Mouse (Mus musculus): ENCODE measurements around the gene Mmp14. TPM values are rescaled to one million over a fixed set of nuclear protein-coding genes. Genes with fewer than 3 reads are reported as not detected.
A peak's percentile ranks its signal among the peaks of the same experiment; 100 is the strongest.

Mmp14 gene
- polyA plus RNA-seq, 1 experiment from 2014 or later = 115 TPM

DNA sequence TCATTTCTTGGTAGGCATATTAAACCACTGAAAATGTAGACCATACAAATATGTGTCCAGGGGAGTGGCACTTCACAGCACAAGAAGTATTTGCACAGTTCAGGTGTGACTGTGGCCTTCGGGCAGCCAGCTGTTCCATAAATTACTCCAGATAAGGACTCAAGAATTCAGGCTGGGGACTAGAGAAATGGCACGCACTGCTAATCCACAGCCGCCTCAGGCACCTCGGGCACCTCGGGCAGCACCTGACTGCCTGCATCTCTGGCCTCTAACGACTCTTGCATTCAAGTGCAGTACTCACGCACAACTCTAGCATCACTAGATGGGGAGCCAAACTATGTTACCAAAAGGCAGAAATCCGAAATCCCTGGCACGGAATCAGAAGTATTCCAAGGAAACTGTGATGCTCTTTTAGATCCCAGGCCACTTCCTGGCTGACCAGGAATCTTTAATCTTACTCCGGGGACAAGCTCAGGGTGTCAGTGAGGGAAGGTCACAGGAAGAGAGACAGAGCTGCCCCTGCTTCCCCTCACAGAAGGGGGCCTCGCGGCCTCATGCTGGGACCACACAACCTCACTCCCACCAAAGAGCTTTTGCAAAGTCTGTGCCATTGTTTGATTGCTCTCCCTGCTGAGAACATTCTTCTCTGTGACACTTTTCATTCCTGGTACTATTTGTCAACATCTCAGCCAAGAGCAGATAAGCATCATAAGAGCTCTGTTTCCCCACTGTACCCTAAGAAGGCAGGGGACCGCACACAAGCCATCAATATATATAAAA lies 16.0 kb upstream of the Mmp14 start:
- Histone ChIP-seq H3K9ac (ENCODE audit: low read length) (no peak overlapping the region; the same call in 1 of the 2 replicates), H3K36me3 (ENCODE audit: control insufficient read depth, insufficient read depth, low read length) (no peaks in the 10 kb centered on the region), H3K9me3 (ENCODE audit: control insufficient read depth, low read length) (no peaks in the 10 kb centered on the region), H3K27ac (replicated peaks in 1 of 2; ENCODE audit: control insufficient read depth in 1 of 2, insufficient read depth in 1 of 2, low read depth in 2 of 2, low read length in 2 of 2) (no peak overlapping the region), H3K4me1 (ENCODE audit: control insufficient read depth in 2 of 2, insufficient read depth in 2 of 2, low read length in 2 of 2) (peaks cover 21 to 24% of the 10 kb centered on the region in 2 experiments), H3K27me3 (ENCODE audit: control insufficient read depth, insufficient read depth, low read length) (no peaks in the 10 kb centered on the region), H3K4me3 (ENCODE audit: control insufficient read depth in 1 of 2, insufficient read depth in 1 of 2, low read depth in 1 of 2, low read length in 2 of 2) (no peak overlapping the region), H3K4me2 (ENCODE audit: low read length) (no peak overlapping the region)
- ATAC-seq (ENCODE audit: insufficient number of reproducible peaks, insufficient read depth, low FRiP score, low read depth) = no peak
- 20% methylated on average over 13 of the region's 13 CpGs for WGBS

DNA sequence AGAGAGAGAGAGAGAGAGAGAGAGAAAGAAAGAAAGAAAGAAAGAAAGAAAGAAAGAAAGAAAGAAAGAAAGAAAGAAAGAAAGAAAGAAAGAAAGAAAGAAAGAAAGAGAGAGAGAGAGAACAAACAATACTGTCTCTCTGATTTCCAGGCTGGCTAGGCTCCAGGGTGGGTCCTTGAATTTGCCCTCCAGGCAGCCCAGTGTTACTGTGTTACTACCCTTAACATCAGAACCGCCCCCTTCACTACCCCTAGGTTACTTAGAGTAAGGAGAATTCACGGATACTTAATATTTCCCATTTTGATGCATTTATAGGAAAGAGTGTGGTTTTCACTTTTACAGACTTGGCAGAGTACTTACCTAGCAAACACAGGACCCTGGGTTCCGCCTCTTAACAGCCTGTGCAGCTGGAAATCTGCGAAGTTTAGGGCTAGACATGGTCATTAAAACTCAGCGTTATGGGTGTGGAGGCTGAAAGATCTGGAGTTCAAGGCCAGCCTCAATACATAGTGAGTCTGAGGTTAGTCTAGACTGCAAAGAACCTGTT lies 15.1 kb upstream of the Mmp14 start:
- Histone ChIP-seq H3K4me2 (ENCODE audit: low read length) (no peak overlapping the region), H3K27ac (replicated peaks in 1 of 2; ENCODE audit: control insufficient read depth in 1 of 2, insufficient read depth in 1 of 2, low read depth in 2 of 2, low read length in 2 of 2) (0 out of 4 replicates have a peak overlapping the region, but pooled peaks of 1 of the 2 experiments have one; percentile 2), H3K9me3 (ENCODE audit: control insufficient read depth, low read length) (no peaks in the 10 kb centered on the region), H3K4me3 (ENCODE audit: control insufficient read depth in 1 of 2, insufficient read depth in 1 of 2, low read depth in 1 of 2, low read length in 2 of 2) (no peak overlapping the region), H3K27me3 (ENCODE audit: control insufficient read depth, insufficient read depth, low read length) (no peaks in the 10 kb centered on the region), H3K36me3 (ENCODE audit: control insufficient read depth, insufficient read depth, low read length) (no peaks in the 10 kb centered on the region), H3K9ac (ENCODE audit: low read length) (no peak overlapping the region), H3K4me1 (ENCODE audit: control insufficient read depth in 2 of 2, insufficient read depth in 2 of 2, low read length in 2 of 2) (peaks cover 20 to 23% of the 10 kb centered on the region in 2 experiments)
- 70% methylated on average over 5 of the region's 5 CpGs for WGBS
- ATAC-seq (ENCODE audit: insufficient number of reproducible peaks, insufficient read depth, low FRiP score, low read depth) = no peak

DNA sequence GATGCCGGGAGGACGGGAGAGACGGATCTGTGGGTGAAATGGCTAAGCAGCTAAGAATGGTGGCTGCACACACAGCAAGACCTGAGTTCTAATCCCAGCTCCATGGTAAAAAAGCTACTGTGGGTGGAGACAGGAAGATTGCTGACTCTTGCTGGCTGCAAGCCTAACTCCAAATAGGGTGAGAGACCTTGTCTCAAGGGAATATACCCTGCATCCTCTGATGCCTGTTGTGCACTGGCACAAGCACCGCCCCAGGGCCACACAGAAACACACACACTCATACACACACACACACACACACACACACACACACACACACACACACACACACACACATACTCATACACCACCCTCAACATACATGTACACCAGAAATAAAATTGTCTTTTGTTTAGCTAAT lies 14.6 kb upstream of the Mmp14 start:
- Histone ChIP-seq H3K9ac (ENCODE audit: low read length) (no peak overlapping the region), H3K27ac (replicated peaks in 1 of 2; ENCODE audit: control insufficient read depth in 1 of 2, insufficient read depth in 1 of 2, low read depth in 2 of 2, low read length in 2 of 2) (0 out of 4 replicates have a peak overlapping the region, but pooled peaks of 1 of the 2 experiments have one; percentile 2), H3K9me3 (ENCODE audit: control insufficient read depth, low read length) (no peaks in the 10 kb centered on the region), H3K4me3 (ENCODE audit: control insufficient read depth in 1 of 2, insufficient read depth in 1 of 2, low read depth in 1 of 2, low read length in 2 of 2) (no peak overlapping the region), H3K4me1 (ENCODE audit: control insufficient read depth in 2 of 2, insufficient read depth in 2 of 2, low read length in 2 of 2) (peaks cover 20 to 23% of the 10 kb centered on the region in 2 experiments), H3K27me3 (ENCODE audit: control insufficient read depth, insufficient read depth, low read length) (no peaks in the 10 kb centered on the region), H3K4me2 (ENCODE audit: low read length) (no peak overlapping the region; the same call in 1 of the 2 replicates), H3K36me3 (ENCODE audit: control insufficient read depth, insufficient read depth, low read length) (no peaks in the 10 kb centered on the region)
- ATAC-seq (ENCODE audit: insufficient number of reproducible peaks, insufficient read depth, low FRiP score, low read depth) = no peak
- 80% methylated on average over 4 of the region's 4 CpGs for WGBS

DNA sequence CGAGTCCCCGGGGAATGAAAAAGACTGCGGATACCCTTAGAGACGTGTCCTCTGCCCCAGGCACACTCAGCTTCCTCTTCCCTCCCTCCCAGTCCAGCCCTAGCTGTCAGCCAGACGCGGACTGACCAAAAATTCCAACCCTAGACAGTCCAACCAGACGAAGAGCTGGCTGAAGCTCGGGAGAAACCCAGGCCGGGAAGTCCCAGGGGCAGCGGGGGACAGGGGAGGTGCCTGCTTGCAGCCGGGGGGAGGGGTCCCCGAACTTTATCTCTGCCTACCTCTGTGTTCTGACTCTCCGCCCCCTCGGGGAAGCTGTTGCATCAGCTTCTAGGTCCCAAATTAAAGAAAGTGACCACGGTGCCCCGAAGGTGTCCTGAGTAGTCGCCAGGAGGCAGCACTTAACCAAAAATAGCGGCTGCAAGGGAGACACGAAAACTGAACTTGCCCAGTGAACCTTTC lies 13.8 kb upstream of the Mmp14 start, which contains the start of gene Slc7a7:
Gene Slc7a7 (minus strand): TSS at position 158 of the 459 bp plus-strand sequence.
- Histone ChIP-seq H3K9me3 (ENCODE audit: control insufficient read depth, low read length) (no peaks in the 10 kb centered on the region), H3K4me3 (ENCODE audit: control insufficient read depth in 1 of 2, insufficient read depth in 1 of 2, low read depth in 1 of 2, low read length in 2 of 2) (peak within 1 kb of the TSS; percentile 10 to 19; a peak in 2 of 4 replicates), H3K27ac (replicated peaks in 1 of 2; ENCODE audit: control insufficient read depth in 1 of 2, insufficient read depth in 1 of 2, low read depth in 2 of 2, low read length in 2 of 2) (0 out of 4 replicates have a peak within 1 kb of the TSS, but pooled peaks of 1 of the 2 experiments have one; percentile 2), H3K9ac (ENCODE audit: low read length) (peak within 1 kb of the TSS; percentile 8; the same call in 1 of the 2 replicates), H3K4me1 (ENCODE audit: control insufficient read depth in 2 of 2, insufficient read depth in 2 of 2, low read length in 2 of 2) (peaks cover 20 to 23% of the 10 kb centered on the region in 2 experiments), H3K36me3 (ENCODE audit: control insufficient read depth, insufficient read depth, low read length) (no peaks in the 10 kb centered on the region), H3K27me3 (ENCODE audit: control insufficient read depth, insufficient read depth, low read length) (no peaks in the 10 kb centered on the region), H3K4me2 (ENCODE audit: low read length) (peak within 1 kb of the TSS; percentile 56)
- no peak for ATAC-seq (ENCODE audit: insufficient number of reproducible peaks, insufficient read depth, low FRiP score, low read depth)
- 5% methylated on average over 19 of the region's 19 CpGs for WGBS

DNA sequence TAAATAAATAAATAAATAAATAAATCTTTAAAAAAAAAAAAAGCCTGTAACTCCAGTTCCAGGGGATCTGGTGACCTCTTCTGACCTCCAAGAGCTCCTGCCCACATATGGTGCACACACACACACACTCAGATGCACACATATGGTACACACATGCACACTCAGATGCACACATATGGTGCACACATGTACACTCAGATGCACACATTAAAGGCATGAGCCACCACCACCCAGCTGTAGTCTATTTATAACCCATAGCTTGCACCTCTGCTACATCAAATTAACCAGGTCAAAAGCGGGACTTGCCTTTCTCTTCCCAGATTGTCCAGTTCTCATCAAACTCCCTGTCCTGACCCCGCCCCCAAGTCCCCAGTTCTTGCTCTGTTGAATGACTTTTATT lies 10.4 kb upstream of the Mmp14 start:
- ATAC-seq (ENCODE audit: insufficient number of reproducible peaks, insufficient read depth, low FRiP score, low read depth) = no peak
- Histone ChIP-seq H3K36me3 (ENCODE audit: control insufficient read depth, insufficient read depth, low read length) (no peaks in the 10 kb centered on the region), H3K4me2 (ENCODE audit: low read length) (no peak overlapping the region), H3K27me3 (ENCODE audit: control insufficient read depth, insufficient read depth, low read length) (no peaks in the 10 kb centered on the region), H3K9ac (ENCODE audit: low read length) (no peak overlapping the region), H3K4me3 (ENCODE audit: control insufficient read depth in 1 of 2, insufficient read depth in 1 of 2, low read depth in 1 of 2, low read length in 2 of 2) (no peak overlapping the region), H3K4me1 (ENCODE audit: control insufficient read depth in 2 of 2, insufficient read depth in 2 of 2, low read length in 2 of 2) (peaks cover 6 to 8% of the 10 kb centered on the region in 2 experiments; a peak in 2 of 4 replicates), H3K27ac (replicated peaks in 1 of 2; ENCODE audit: control insufficient read depth in 1 of 2, insufficient read depth in 1 of 2, low read depth in 2 of 2, low read length in 2 of 2) (no peak overlapping the region), H3K9me3 (ENCODE audit: control insufficient read depth, low read length) (no peaks in the 10 kb centered on the region)
- WGBS = 76% methylated on average over 2 of the region's 2 CpGs

DNA sequence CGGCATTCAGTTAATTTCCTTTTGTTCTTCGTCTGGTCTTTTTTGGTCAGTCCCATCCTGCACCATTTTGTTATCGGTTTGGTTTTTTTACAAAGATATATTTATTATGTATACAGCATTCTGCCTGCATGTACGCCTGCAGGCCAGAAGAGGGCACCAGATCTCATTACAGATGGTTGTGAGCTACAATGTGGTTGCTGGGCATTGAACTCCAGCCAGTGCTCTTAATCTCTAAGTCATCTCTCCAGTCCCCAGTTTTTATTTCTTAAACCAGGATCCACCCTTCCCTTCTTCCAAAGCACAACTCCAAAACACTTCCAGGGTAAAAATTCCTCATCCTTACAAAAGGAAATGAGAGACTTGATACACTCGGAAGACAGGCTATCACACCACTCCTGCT lies 8.0 kb upstream of the Mmp14 start:
- Histone ChIP-seq H3K36me3 (ENCODE audit: control insufficient read depth, insufficient read depth, low read length) (no peaks in the 10 kb centered on the region), H3K4me2 (ENCODE audit: low read length) (no peak overlapping the region), H3K4me1 (ENCODE audit: control insufficient read depth in 2 of 2, insufficient read depth in 2 of 2, low read length in 2 of 2) (peaks cover 0 to 6% of the 10 kb centered on the region in 2 experiments; a peak in 1 of 4 replicates), H3K4me3 (ENCODE audit: control insufficient read depth in 1 of 2, insufficient read depth in 1 of 2, low read depth in 1 of 2, low read length in 2 of 2) (no peak overlapping the region), H3K27me3 (ENCODE audit: control insufficient read depth, insufficient read depth, low read length) (no peaks in the 10 kb centered on the region), H3K9me3 (ENCODE audit: control insufficient read depth, low read length) (no peaks in the 10 kb centered on the region), H3K27ac (replicated peaks in 1 of 2; ENCODE audit: control insufficient read depth in 1 of 2, insufficient read depth in 1 of 2, low read depth in 2 of 2, low read length in 2 of 2) (no peak overlapping the region), H3K9ac (ENCODE audit: low read length) (no peak overlapping the region)
- WGBS = 59% methylated on average over 5 of the region's 5 CpGs
- ATAC-seq (ENCODE audit: insufficient number of reproducible peaks, insufficient read depth, low FRiP score, low read depth) = no peak

DNA sequence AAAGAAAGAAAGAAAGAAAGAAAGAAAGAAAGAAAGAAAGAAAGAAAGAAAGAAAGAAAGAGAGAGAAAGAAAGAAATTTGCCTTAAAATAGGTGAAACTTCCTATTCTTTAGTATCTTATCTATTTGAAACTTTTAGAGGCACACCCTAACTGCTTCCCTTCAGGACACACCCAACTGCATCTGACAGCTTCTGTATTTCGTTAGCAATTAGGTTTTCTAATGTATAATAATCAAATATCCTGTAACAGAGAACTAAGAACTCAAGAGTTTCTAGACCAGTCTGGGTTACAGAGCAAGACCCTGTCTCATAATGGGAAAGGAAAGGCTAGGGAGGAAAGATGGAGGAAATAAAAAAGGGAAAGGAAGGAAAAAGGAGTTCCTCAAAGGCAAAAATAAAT lies 6.8 kb upstream of the Mmp14 start:
- H3K9ac ChIP-seq (ENCODE audit: low read length) = no peak overlapping the region
- no peak for ATAC-seq (ENCODE audit: insufficient number of reproducible peaks, insufficient read depth, low FRiP score, low read depth)
- no peak overlapping the region for H3K4me3 ChIP-seq (ENCODE audit: control insufficient read depth in 1 of 2, insufficient read depth in 1 of 2, low read depth in 1 of 2, low read length in 2 of 2)
- H3K27me3 ChIP-seq (ENCODE audit: control insufficient read depth, insufficient read depth, low read length) = no peaks in the 10 kb centered on the region
- 67% methylated on average over 1 of the region's 1 CpGs for WGBS
- peaks cover 10% of the 10 kb centered on the region for H3K36me3 ChIP-seq (ENCODE audit: control insufficient read depth, insufficient read depth, low read length)
- no peaks in the 10 kb centered on the region for H3K9me3 ChIP-seq (ENCODE audit: control insufficient read depth, low read length)
- H3K4me2 ChIP-seq (ENCODE audit: low read length) = no peak overlapping the region
- peaks cover 3 to 13% of the 10 kb centered on the region in 2 experiments for H3K4me1 ChIP-seq (ENCODE audit: control insufficient read depth in 2 of 2, insufficient read depth in 2 of 2, low read length in 2 of 2)
- H3K27ac ChIP-seq (replicated peaks in 1 of 2; ENCODE audit: control insufficient read depth in 1 of 2, insufficient read depth in 1 of 2, low read depth in 2 of 2, low read length in 2 of 2) = no peak overlapping the region

Measured in heart, embryonic 14.5 days (tissue).